Mouse (Mus musculus): ENCODE measurements around the gene Atat1. TPM values are rescaled to one million over a fixed set of nuclear protein-coding genes. Genes with fewer than 3 reads are reported as not detected.
A peak's percentile ranks its signal among the peaks of the same experiment; 100 is the strongest.

Gene Atat1
- polyA plus RNA-seq, 1 experiment = 56.5 TPM

GRCm38 (mm10) chr17:35917463-35918251, 7.8 kb upstream of the Atat1 start:
- DNase-seq (ENCODE audit: low read depth) = no peak

GRCm38 (mm10) chr17:35917143-35917462, 7.2 kb upstream of the Atat1 start:
- no peak for DNase-seq (ENCODE audit: low read depth)

- DNase-seq (ENCODE audit: low read depth) = peak; percentile 89
These were observed 6.6 kb upstream of the Atat1 start, which contains the start of the genes Mrps18b and Ppp1r10 for GRCm38 (mm10) chr17:35916297-35917142. Mrps18b (minus strand) TSS chr17:35916389. Ppp1r10 (plus strand) TSS chr17:35916434.

GRCm38 (mm10) chr17:35915538-35916296, 5.8 kb upstream of the Atat1 start:
- no peak for DNase-seq (ENCODE audit: low read depth)

- DNase-seq (ENCODE audit: low read depth) = no peak
These were observed 5.1 kb upstream of the Atat1 start for GRCm38 (mm10) chr17:35914975-35915374.

- DNase-seq (ENCODE audit: low read depth) = no peak
These were observed 523 bp downstream of the Atat1 start for GRCm38 (mm10) chr17:35909186-35909918.

GRCm38 (mm10) chr17:35907609-35908008, 2.3 kb downstream of the Atat1 start:
- no peak for DNase-seq (ENCODE audit: low read depth)

GRCm38 (mm10) chr17:35905587-35905986, 4.3 kb downstream of the Atat1 start:
- no peak for DNase-seq (ENCODE audit: low read depth)

GRCm38 (mm10) chr17:35903992-35904355, 5.9 kb downstream of the Atat1 start:
- no peak for DNase-seq (ENCODE audit: low read depth)

GRCm38 (mm10) chr17:35903343-35903991, 6.4 kb downstream of the Atat1 start:
- DNase-seq (ENCODE audit: low read depth) = no peak

GRCm38 (mm10) chr17:35900636-35901035, 9.2 kb downstream of the Atat1 start:
- DNase-seq (ENCODE audit: low read depth) = no peak

- DNase-seq (ENCODE audit: low read depth) = no peak
These were observed 12.0 kb downstream of the Atat1 start for GRCm38 (mm10) chr17:35897644-35898573.

- DNase-seq (ENCODE audit: low read depth) = no peak
These were observed 12.9 kb downstream of the Atat1 start, which contains the start of gene 2310061I04Rik for GRCm38 (mm10) chr17:35896781-35897643. 2310061I04Rik (minus strand) TSS chr17:35897431.

GRCm38 (mm10) chr17:35887725-35888124, 22.1 kb downstream of the Atat1 start:
- DNase-seq (ENCODE audit: low read depth) = no peak

- DNase-seq (ENCODE audit: low read depth) = no peak
These were observed 26.1 kb downstream of the Atat1 start for GRCm38 (mm10) chr17:35883777-35884176.

GRCm38 (mm10) chr17:35882924-35883323, 27.0 kb downstream of the Atat1 start:
- no peak for DNase-seq (ENCODE audit: low read depth)

- DNase-seq (ENCODE audit: low read depth) = no peak
These were observed 30.4 kb downstream of the Atat1 start, which contains the start of gene Dhx16 for GRCm38 (mm10) chr17:35879245-35880057. Dhx16 (plus strand) TSS chr17:35879819.

GRCm38 (mm10) chr17:35874721-35875120, 35.2 kb downstream of the Atat1 start:
- DNase-seq (ENCODE audit: low read depth) = no peak
